Mouse (Mus musculus) G1E (cell line): ENCODE measurements around the gene Cd7.

Experiments
- CTCF ChIP-seq: IDR thresholded peaks from 2 replicates; pipeline ENCODE4 v1.5.1; 2012; ENCODE audit warnings: low read depth, low read length, inconsistent platforms, mixed read lengths
- GATA1 ChIP-seq: IDR thresholded peaks from 2 replicates; pipeline ENCODE4 v1.6.1; 2012; ENCODE audit warnings: borderline replicate concordance, low read length, inconsistent platforms, mixed read lengths
- GATA2 ChIP-seq: IDR thresholded peaks from 2 replicates; pipeline ENCODE4 v1.6.1; 2012; ENCODE audit warnings: low read depth, low read length, inconsistent platforms, borderline replicate concordance
- POLR2AphosphoS5 ChIP-seq: IDR thresholded peaks from 2 replicates; pipeline ENCODE4 v1.6.1; 2012; ENCODE audit warnings: low read depth, low read length, inconsistent platforms; ENCODE audit not compliant: insufficient replicate concordance
- TAL1 ChIP-seq: conservative IDR thresholded peaks from 2 replicates; pipeline ENCODE4 v1.6.1; 2012; ENCODE audit warnings: low read depth, low read length, inconsistent platforms, mixed read lengths

DNA sequence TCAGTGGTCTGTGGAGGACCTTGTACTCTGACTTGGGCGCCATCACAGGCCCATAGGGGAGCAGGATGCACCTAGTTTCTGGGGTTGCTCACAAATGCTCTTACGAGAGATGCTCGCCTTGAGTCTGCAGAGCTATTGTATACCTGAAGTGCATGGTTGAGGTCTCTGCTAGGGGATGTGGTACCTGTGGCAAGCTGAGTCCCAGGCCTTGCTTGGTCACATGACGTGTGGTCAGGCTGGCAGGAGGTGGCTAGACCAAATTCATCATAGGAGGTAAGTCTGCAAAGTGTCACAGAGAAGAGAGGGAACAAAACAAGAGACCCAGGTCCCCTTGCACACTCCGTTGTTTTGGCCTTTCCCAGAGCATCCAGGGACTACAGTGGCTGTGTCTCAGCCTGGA is 19.7 kb downstream of the Cd7 start:
- TF ChIP-seq CTCF (no peak), GATA1 (no peak), GATA2 (no peak), POLR2AphosphoS5 (no peak), TAL1 (no peak)
